Mouse (Mus musculus) kidney, adult 18-20 months (tissue): ENCODE results near the gene Hoxb13.

Experiments
- DNase-seq: peaks from one replicate; pipeline ENCODE4 v3.0.0; 2021

The Hoxb13 gene

GRCm38 (mm10) chr11:96193521-96194400 is at the start of gene Hoxb13:
Gene Hoxb13, plus strand, starts transcription at chr11:96194316.
- no peak for DNase-seq

GRCm38 (mm10) chr11:96145622-96146270 is 48.4 kb upstream of the Hoxb13 start:
- DNase-seq = peak; percentile 81

- DNase-seq = no peak
Measured at GRCm38 (mm10) chr11:96147471-96147870, 46.6 kb upstream of the Hoxb13 start.

- DNase-seq = no peak
Measured at GRCm38 (mm10) chr11:96164769-96165168, 29.3 kb upstream of the Hoxb13 start.

GRCm38 (mm10) chr11:96168125-96168524 is 26.0 kb upstream of the Hoxb13 start:
- no peak for DNase-seq

GRCm38 (mm10) chr11:96169016-96169415 is 25.1 kb upstream of the Hoxb13 start:
- DNase-seq = no peak

GRCm38 (mm10) chr11:96170711-96171379 is 23.3 kb upstream of the Hoxb13 start:
- peak; percentile 21 for DNase-seq

- no peak for DNase-seq
Measured at GRCm38 (mm10) chr11:96171601-96172000, 22.5 kb upstream of the Hoxb13 start.

- no peak for DNase-seq
Measured at GRCm38 (mm10) chr11:96172511-96173287, 21.4 kb upstream of the Hoxb13 start.

- DNase-seq = no peak
Measured at GRCm38 (mm10) chr11:96173288-96173840, 20.8 kb upstream of the Hoxb13 start.

GRCm38 (mm10) chr11:96174881-96175280 is 19.2 kb upstream of the Hoxb13 start:
- no peak for DNase-seq

- DNase-seq = no peak
Measured at GRCm38 (mm10) chr11:96175511-96175910, 18.6 kb upstream of the Hoxb13 start.

- DNase-seq = no peak
Measured at GRCm38 (mm10) chr11:96175951-96176530, 18.1 kb upstream of the Hoxb13 start.

GRCm38 (mm10) chr11:96176841-96177240 is 17.3 kb upstream of the Hoxb13 start:
- DNase-seq = no peak

- DNase-seq = no peak
Measured at GRCm38 (mm10) chr11:96177546-96178174, 16.5 kb upstream of the Hoxb13 start.

- DNase-seq = no peak
Measured at GRCm38 (mm10) chr11:96178356-96178755, 15.8 kb upstream of the Hoxb13 start.

- DNase-seq = no peak
Measured at GRCm38 (mm10) chr11:96178911-96179503, 15.1 kb upstream of the Hoxb13 start.

GRCm38 (mm10) chr11:96181061-96181460 is 13.1 kb upstream of the Hoxb13 start:
- DNase-seq = no peak

GRCm38 (mm10) chr11:96184233-96184632 is 9.9 kb upstream of the Hoxb13 start:
- no peak for DNase-seq

- DNase-seq = no peak
Measured at GRCm38 (mm10) chr11:96187321-96187720, 6.8 kb upstream of the Hoxb13 start.
